Mouse (Mus musculus): ENCODE measurements around the gene Prss48.

Prss48 gene

DNA sequence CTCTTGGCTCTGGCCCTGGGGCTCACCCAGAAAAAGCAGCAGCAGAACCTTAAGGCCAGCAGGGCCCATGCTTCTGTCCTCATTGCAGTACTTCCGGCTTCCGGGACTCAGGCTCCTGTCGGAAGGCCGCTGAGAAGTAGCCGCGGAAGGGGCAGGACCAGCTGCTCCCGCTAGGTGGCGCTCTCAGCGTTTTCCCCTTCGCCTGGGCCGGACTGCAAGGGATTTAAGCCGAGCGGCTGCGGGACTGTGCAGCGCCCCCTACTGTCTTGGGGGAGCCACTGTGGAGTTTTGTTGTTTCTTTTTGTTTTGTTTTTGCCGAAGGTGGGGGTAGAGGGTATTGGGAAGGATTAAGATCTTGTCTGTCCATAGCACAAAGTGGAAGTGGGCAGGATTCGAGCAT is at the start of gene Prss48:
Gene Prss48 (minus strand): TSS at position 69 of the 400 bp plus-strand sequence.
- no peak for DNase-seq (ENCODE audit: low spot score in 2 of 2)

DNA sequence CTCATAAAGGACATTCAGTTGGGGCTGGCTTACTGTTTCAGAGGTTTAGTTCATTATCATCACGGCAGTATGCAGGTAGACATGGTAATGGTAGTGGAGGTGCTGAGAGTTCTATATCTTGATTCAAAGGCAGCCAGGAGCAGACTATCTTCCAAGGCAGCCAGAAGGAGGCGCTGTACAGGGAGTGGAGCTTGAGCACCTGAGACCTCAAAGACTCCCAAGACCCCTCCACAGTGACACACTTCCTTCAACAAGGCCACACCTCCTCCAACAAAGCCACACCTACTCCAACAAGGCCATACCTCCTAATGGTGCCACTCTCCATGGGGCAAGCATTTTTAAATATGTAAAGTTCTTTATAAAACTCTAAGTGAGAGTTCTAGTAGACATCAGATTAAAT is 46.8 kb upstream of the Prss48 start:
- DNase-seq (ENCODE audit: low spot score in 2 of 2) = no peak

DNA sequence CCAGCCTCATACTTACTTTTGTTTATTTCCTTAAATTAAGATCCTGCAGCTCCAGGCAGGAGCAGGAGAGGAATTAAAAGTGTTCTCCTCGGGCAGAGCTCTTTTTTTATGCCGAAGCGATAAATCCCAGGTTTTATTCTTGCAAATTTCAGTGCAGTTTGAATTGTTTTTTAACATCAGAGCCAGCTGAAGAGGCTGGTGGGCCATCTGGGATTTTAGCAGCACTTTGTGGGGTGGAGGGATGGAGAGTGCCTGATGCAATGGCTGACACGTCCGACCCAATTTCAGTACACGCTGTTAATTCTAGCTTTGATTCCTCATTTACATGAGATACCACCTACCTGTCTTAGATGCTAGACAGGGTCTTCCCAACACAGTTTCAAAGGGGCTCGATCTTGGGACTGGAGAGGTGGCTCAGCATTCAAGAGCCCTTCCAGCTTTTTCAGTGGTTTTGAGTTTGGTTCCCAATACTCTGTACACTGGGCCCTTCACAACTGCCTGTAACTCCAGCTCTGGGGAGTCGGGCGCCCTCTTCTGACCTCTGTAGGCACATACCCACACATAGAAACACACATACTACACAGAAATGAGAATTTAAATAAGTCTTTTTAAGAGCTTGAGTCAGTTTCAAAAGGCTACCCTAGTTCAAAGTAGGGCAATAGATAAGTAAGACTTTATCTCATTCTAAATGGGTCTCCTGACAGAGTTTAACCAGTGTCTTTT is 45.6 kb upstream of the Prss48 start:
- DNase-seq (ENCODE audit: low spot score in 2 of 2) = peak; percentile 41 to 51

DNA sequence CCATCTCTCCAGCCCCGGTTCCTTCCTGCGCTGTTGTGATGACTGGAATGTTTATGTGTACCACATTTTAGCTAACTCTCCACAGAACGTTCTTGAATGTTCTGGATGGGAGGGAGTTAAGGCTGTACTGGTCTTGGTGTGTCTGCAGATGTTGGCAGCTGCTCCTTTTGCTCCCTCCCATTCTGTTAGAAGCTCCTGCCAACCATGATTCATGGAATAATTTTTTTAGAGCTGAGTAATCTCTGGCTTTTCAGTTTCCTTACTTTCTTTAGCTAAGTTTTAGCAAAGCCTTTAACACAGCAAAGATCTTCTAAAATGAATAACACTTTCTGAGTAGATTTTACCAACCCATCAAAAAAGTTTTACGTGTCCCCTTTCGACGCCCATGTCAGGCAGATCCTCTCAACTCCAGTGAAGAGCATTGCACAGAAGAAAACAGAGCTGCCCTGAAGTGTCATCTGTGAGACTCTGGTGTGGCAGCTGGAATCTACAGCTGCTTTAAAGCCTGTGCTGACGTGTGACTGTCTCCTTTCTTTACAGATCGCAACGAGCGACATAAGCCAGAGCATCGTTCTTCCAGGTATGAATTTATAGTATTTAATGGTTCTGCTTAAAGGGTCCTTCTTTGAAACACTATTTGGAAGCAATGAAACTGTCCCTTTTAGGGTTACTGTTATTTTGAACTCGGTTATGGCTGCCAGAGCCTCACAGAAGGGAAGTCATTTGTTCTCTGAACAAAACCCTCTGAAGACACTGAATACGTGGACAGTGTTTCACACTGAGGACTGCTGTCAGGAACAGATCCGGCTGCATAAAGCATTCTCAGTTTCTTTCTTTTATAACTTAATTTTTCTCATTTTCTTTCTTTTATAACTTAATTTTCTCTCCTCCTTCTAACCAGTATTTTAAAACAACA is 38.3 kb upstream of the Prss48 start:
- DNase-seq (ENCODE audit: low spot score in 2 of 2) = no peak

DNA sequence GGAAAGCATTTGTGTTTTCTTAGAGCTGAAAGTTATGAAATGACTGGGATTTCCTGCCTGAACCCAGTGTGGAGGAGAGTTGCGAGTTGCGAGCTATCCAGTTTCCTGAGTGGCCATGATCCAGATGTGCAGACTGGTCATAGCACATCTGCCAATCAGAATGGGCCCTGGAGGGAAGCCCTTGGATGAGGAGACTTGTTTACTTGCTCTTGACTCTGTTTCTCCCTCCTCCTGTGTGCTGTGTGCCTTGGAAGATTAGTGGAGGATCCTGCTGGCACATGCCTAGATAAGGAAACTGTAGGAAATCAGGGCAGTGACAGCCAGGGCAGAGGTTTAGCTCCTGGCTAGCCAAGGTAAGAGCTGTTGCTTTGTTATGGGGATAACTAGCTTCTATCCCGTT is 36.4 kb upstream of the Prss48 start:
- no peak for DNase-seq (ENCODE audit: low spot score in 2 of 2)

DNA sequence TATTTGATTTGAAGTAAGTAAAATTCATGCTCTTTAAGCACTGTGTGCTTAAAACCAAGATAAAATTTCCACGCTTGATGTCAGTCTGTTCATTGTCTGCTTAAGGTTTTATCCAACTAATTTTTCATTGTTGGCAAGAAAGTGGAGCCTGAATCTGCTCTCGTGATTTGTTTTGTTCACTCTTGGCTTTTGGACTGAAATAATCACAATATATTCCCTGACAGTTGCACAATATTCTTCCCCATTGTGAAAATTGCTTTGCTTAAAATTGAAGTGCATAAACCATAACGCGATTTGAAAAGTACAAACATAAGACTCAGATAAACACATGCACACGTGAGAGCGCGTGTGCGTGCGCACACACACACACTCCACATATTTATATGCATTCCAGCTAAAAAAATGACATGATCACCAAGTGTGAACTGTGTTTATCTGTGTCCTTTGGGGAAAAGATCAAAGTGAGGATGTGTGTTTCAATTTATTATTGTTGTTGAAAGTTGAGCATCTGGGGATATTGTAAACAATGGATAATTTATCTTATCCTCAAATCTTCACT is 35.7 kb upstream of the Prss48 start:
- no peak for DNase-seq (ENCODE audit: low spot score in 2 of 2)

DNA sequence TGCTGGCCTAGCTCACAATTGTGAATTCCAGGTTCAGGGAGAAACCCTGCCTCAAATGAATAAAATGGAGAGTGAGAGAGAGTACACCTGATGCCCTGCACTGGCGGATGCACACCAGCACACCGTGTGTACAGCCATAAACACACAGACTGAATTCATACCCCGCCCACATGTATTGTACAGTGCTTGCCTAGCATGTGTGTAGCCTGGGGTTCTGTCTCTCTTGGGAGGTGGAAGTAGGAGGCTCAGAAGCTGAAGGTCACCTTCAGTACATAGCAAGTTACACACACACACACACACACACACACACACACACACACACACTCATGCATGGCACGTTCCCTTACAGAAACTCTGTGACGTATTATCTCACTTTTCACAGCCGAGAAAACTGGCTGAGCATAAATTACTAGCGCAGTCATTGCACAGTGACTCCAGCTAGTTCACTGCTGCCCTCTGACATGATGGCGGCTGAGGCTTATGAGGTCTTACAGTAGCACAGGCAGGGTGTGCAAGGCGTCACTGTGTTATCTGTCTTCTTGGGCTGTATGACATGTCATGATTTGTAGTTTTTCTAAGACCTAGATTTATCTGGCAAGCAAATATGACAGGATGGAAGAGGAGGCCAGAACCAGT is 31.3 kb upstream of the Prss48 start:
- DNase-seq (ENCODE audit: low spot score in 2 of 2) = no peak

DNA sequence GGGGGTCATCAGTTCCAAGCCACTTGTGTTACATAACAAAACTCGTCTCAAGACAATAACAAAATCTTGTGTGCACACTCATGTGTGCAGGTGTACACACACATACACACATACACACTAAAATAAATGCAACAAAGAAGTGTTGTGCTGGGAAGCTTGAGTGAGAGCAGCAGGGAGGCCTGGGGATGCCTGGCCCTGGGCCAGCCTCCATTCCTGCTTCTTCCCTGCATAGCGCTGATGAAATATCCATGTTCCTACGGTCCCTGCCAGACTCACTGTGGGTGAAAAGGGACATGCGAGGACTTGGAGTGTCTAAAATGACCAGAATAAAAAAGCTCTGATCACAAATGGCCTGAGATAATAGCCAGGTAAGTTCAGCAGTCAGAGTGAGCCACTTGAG is 28.3 kb upstream of the Prss48 start:
- DNase-seq (ENCODE audit: low spot score in 2 of 2) = peak in 1 of 2 experiments; percentile 45

DNA sequence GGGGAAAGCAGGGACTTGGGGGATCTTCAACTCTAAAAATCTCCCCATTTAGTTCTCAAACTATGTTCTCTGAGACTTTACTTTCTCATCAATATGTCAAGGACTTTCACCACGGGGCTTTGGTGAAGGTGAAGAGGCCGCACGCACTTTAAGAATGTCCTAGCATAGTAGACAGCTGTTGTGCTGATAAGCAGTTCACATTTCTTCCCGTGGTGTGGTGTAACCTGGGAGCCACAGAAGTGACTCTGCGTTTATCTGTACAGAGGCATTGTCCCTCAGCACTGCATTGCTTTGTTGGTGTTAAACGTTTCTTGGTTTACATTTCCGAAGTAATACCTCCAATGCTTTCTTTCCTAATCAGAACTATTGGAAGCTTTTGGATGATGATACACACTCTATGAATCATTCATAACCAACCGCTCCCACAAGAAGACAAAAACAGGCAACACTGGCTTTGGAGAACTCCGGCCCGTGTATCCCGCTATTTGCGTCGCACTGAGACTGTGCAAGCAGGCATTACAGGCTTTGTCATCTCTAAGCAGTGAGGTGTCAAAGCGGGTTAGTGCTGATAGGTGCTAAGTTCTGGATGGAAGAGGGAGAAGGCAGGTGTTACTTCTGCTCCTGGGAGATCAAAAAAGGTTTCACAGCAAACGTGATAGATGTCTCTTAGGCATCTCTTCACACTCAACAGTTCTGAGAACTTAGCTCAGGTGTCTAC is 26.5 kb upstream of the Prss48 start:
- DNase-seq (ENCODE audit: low spot score in 2 of 2) = no peak

DNA sequence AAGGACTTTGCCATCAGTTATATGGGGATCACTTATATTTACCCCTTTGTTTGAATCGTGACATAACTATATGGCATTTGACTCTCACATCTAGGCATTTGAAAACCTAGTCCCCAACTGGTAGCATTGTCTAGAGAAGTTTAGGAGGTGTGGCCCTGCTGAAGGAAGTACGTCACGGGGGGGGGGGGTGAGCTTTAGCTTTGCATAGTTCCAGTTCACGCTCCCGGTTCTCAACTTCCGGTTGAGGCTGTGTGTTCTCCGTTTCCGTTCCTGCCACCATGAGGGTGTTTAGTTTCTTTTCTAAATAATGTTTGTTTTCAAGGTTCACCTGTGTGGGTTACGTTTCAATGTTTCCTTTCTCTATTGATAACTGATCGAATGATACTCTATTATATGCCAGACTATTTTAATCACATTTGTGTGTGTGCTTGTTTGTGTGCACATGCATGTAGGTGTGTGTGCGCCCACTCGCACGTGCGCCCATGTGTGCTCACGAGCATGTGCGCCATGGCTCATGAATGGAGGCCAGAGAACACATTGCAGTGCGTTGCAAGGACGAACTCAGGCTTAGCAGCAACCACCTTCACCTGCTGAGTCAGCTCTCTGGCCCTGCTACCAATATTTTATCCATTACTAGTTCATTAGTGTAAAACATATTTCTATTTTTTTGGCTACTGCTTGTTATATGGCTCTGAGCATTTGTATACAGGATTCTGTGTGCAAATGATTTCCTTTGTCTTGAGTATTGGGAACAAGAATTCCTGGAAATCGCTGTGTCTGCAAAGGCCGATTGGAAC is 23.2 kb upstream of the Prss48 start:
- no peak for DNase-seq (ENCODE audit: low spot score in 2 of 2)

DNA sequence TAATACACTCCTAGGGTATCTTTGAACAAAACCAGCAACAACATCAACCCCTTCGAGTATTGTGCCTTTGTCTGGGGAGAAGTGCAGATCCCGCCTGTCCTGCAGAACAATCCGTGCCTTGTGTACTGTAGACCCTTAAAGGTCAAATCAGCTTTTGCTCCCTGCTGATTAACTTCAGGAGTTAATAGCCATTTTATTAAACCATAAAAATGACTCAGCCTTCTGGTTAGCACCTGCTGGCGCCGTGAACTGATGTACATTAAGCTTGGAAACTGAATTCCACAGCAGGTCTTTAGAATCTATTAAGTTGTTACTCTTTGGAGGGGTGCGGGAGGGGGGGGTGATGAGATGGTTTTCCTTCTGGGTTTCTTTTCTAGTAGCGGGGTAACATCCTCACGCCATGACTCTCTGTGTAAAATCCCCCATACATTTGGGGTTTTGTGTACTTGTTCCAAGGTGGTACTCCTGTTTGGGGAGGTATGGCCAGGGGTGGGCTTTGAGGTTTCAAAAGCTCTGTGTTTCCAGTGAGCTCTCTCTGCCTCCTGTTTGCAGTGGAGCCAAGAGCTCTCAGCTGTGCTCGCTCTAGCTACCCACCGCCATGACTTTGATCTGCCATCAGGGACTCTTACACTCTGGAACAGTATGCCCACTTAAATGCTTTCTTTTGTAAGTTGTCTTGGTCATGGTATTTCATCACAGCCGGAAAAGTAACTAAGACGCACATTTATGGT is 21.9 kb upstream of the Prss48 start:
- no peak for DNase-seq (ENCODE audit: low spot score in 2 of 2)

DNA sequence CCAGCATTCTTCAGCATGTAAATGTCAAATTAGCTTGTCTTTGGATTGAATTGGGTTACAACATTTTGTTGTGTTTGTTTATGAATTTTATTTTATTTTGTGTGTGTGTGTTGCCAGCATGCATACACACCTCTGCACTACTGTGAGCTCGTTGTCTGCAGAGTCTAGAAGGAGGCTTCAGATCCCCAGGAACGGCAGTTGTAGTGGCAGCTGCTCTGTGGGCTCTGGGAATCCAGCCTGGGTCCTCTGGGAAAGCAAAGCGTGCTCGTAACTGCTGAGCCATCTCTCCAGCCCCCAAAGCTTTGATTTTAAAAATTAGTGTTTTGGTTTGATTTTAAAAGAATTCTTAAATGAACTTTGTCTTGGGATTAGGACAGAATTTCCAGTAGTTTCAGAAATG is 19.4 kb upstream of the Prss48 start:
- no peak for DNase-seq (ENCODE audit: low spot score in 2 of 2)

DNA sequence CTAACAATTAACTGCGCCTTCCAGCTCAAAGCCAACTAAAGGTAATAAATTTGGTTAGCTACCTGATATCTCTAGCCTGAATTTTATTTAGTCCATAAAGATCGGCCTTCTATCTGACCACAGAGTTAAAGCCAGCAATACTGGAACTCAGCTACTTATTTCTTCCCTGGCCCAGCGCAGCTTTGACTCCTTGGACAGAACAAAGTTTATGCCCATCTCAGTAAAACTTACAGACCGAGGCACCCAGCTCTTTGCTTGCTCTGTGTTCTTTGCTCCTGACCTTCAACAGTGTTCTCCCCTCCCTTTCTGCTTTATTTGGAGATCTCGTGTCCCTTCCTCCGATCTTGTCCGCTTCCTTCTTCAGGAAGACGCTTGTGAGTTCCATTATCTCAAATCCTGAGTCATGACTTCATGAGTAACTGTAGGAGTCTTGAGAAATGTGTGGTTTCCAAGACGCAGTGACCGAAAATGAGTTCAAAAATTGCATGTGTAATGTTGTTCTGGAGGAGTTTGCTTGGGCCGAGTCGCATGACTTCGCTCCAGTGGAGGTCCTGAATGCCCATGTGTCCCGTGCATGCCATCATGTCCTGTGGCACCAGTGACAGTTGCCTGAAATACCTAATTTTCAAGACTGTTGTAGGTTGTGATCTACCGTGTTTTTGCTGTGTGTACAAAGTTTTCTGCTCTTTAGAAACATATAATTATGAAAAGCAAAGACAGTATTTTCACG is 18.8 kb upstream of the Prss48 start:
- DNase-seq (ENCODE audit: low spot score in 2 of 2) = no peak

DNA sequence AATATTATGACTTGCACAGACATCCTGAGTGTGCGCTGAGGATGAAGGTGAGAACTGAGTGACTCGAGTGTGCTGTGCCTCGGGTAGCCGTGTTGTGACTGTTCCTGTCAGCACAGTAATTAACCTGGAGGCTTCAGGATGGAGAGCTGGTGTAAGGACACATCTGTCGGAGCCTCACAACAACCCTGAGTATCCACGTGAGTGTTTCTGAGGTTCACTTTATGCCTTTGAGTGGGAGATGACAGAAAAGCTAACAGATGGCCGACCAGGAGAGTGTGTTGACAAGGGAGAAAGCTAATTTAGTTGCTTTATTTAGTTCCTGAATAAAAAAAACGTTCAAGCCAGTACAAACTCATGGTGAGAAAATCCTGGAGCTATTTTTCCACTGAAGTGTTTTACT is 15.2 kb upstream of the Prss48 start:
- DNase-seq (ENCODE audit: low spot score in 2 of 2) = peak; percentile 44 to 64

DNA sequence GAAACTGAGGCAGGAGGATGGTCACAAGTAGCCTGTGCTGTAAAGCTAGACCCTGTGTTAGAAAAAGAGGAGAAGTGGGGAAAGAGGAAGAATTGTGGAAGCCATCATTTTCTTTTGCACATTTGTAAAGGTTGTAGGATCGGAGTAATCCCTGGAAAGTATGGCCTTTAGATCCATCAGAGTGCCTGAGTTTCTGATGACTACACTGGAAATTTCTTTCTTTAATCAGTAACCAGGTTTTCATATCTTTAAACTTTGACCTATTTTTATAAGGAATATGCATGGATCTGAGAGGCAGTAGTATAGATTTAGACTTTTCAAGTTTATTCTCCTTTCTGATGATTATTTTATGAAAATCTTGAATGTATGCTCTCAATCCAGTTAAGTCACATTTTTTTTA is 14.7 kb upstream of the Prss48 start:
- no peak for DNase-seq (ENCODE audit: low spot score in 2 of 2)

DNA sequence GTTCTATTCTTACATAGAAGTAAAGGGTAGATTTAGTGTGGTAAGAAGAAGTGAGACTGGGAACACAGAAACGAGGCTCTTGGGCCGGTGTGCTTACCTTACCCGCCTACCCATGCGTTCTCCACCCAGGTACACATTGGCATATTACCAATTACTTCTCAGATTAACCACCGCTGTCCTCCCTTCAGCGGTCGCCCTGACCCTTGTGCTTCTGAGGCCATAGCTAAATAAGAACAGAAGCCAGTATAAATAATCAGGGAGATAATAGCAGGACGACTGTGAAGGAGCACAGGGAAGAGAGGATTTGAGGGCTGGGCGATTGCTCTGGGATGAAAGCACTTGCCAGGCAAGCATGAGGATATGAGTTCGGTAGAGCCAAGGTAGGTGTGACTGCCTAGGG is 11.5 kb upstream of the Prss48 start:
- no peak for DNase-seq (ENCODE audit: low spot score in 2 of 2)

DNA sequence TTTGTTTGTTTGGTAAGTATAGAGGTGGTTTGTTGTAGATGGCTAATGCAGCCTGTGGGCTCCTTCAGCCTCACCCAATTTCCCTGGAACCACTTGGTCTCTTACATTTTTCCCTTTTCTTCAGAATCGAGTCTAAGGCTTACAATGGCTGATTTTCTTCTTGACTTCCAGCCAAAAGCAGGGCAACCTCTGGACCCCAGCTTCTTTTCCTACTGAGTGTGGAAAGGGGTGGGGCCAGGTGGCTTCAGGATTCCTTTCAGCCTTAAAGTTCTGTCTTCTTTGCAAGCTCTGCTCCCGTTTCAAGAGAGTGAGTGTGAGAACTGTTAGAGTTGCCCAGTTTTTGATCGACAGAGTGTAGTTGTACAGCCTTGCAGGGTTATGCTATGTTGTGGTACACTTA is 9.5 kb upstream of the Prss48 start:
- no peak for DNase-seq (ENCODE audit: low spot score in 2 of 2)

DNA sequence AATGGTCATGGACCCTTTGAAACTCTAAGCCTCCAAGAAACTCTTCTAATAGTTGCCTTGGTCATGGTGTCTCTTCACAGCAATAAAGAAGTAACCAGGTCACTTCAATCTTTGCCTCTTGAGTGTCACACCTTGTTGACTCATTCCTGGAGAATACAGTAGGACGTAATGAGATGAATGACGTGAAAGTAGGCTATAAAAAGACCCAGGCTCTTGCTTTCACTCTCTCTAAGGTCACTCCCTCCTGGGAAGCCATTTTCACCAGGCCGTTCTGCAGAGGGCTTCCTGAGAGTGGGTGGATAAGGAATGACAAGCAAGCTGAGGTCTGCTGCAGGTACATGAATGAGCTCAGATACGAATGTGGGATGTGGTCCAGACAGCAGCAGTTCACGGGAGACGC is 9.1 kb upstream of the Prss48 start:
- DNase-seq (ENCODE audit: low spot score in 2 of 2) = no peak

DNA sequence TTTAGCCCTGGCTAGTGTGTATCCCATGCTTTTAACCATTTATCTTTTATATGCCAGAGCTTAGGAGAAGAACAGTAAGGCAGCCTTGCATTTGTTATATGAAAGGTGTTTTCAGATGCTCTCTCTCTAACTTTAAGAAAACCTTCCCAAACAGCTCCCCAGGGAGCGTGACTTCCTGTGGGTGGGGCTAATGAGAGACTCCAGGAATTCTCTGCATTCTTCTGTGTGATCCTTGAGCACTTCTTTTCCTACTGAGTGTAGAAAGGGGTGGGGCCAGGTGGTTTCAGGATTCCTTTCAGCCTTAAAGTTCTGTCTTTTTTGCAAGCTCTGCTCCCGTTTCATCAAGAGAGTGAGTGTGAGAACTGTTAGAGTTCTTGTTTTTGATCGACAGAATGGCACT is 8.3 kb upstream of the Prss48 start:
- DNase-seq (ENCODE audit: low spot score in 2 of 2) = no peak

DNA sequence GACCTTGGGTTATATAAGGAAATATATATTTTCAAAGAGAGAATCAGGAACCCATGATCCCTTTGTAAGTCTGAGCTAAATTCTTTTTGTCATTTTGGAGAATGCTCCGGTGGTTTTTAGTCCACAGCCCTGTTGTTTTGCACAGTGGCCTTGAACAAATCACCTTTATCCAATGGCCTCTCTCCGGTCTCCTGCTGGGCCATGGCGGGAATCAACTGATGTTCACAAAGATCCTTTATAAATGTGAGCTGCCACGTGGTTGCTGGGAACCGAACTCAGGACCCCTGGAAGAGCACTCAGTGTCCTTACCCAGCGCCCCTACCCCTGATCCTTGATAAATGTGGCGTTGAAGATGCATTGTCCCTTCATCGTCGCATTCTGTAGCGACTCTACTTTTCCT is 2.5 kb upstream of the Prss48 start:
- no peak for DNase-seq (ENCODE audit: low spot score in 2 of 2)

All from right cerebral cortex, postnatal 10 days (tissue).